Mouse (Mus musculus) hindbrain, embryonic 16.5 days (tissue): Measurements from ENCODE around the gene Lpin1. TPM values are rescaled to one million over a fixed set of nuclear protein-coding genes. Genes with fewer than 3 reads are reported as not detected.

Source experiments
- ATAC-seq: fragments of 200-750 bp; cut with Nextera tagmentation; 2 replicates; pipeline ENCODE4 v1.8.0; 2017; ENCODE audit warnings: moderate TSS enrichment, moderate library complexity
- H3K27ac ChIP-seq: fragments of 300-500 bp; sonication (generic); 2 replicates; pipeline ENCODE4 v1.5.1; 2014; ENCODE audit warnings: low read depth, mild to moderate bottlenecking, control low read depth, low read length, moderate library complexity
- H3K27me3 ChIP-seq: fragments of 300-500 bp; sonication (generic); replicated peaks from 2 replicates; pipeline ENCODE4 v1.6.1; 2014; ENCODE audit warnings: low read length; ENCODE audit not compliant: control insufficient read depth, insufficient read depth
- H3K36me3 ChIP-seq: fragments of 300-500 bp; sonication (generic); 2 replicates; pipeline ENCODE4 v1.6.1; 2014; ENCODE audit warnings: mild to moderate bottlenecking, low read length, moderate library complexity, mixed read lengths; ENCODE audit not compliant: control insufficient read depth, insufficient read depth
- H3K4me1 ChIP-seq: fragments of 300-500 bp; sonication (generic); 2 replicates; pipeline ENCODE4 v1.6.1; 2014; ENCODE audit warnings: low read depth, low read length; ENCODE audit not compliant: control insufficient read depth, insufficient read depth
- H3K4me2 ChIP-seq: fragments of 300-500 bp; sonication (generic); 2 replicates; pipeline ENCODE4 v1.6.1; 2014; ENCODE audit warnings: mild to moderate bottlenecking, low read length, control low read depth, moderate library complexity
- H3K4me3 ChIP-seq: fragments of 300-500 bp; sonication (generic); 2 replicates; pipeline ENCODE4 v1.5.1; 2014; ENCODE audit warnings: mild to moderate bottlenecking, low read length, control low read depth, moderate library complexity
- H3K9ac ChIP-seq: fragments of 300-500 bp; sonication (generic); 2 replicates; pipeline ENCODE4 v1.6.1; 2014; ENCODE audit warnings: low read depth, mild to moderate bottlenecking, control low read depth, low read length, moderate library complexity
- H3K9me3 ChIP-seq: fragments of 300-500 bp; sonication (generic); 2 replicates; pipeline ENCODE4 v1.6.1; 2014; ENCODE audit warnings: mild to moderate bottlenecking, low read length, moderate library complexity; ENCODE audit not compliant: control insufficient read depth
- WGBS: fragments of 180-500 bp; shearing (Covaris S2); extraction: QIAGEN DNeasy Blood & Tissue Kit; methylation state at CpG from one replicate; pipeline ENCODE4 v1.1.7; 2014; 5-methylcytosine and 5-hydroxymethylcytosine counted together
- polyA plus RNA-seq: library from polyadenylated mRNA; unstranded; fragments of >200 nt; fragmentation: Nextera tagmentation; extraction: Ambion mirVana; gene quantifications from 2 replicates; pipeline ENCODE4 v1.2.1, GENCODE M21; 2015

Gene Lpin1
- polyA plus RNA-seq, 1 experiment from 2014 or later = 14.8 TPM

DNA sequence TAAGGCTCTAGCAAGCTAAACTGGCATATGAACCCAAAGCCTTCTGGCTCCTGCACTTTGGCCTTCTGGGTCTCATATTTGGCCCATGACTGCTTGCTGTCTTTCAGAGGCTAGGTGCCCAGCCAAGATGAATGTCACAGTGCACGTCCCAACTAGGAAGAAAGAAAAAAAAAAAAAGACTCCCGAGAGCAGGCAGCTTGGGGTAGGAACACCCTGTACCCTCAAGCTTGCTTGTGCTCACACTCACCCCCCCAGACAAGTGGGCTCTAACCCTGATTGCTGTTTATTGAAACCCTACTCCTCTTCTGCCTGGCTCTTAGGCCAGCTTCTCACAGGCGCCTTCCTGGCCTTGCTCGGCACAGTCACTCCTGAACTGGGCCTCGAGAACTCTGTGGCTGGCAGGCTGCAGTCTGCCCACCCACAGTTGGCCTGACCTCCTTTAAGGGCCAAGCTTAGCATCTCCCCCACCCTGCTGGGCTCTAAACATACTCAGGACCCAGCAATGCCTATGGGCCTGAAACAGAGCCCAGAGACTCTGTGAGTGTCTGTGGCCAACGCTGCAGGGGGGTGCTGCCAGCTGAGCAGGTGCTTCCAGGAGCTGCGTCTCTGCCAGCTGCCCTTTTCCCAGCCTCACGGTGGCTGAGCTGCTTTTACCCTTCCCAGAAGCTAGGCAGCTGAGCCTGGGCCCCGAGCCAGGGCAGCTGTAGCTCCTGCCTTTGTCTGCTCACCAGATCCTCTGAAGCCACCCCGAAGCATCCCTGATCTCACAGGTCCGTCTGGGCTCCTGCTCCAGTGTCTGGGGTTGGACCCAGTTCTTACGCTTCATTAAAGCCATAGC is 33.0 kb upstream of the Lpin1 start:
- 27% methylated on average over 12 of the region's 12 CpGs for WGBS
- H3K4me2 ChIP-seq = no peak overlapping the region
- no peaks in the 10 kb centered on the region for H3K9me3 ChIP-seq
- peak overlapping the region; percentile 49; the same call in 1 of the 2 replicates for H3K27ac ChIP-seq
- peak; percentile 88 for ATAC-seq
- no peaks in the 10 kb centered on the region for H3K27me3 ChIP-seq
- H3K4me1 ChIP-seq = peaks cover 7% of the 10 kb centered on the region
- no peaks in the 10 kb centered on the region for H3K36me3 ChIP-seq
- no peak overlapping the region for H3K4me3 ChIP-seq
- peak overlapping the region; percentile 28; the same call in 1 of the 2 replicates for H3K9ac ChIP-seq

- Histone ChIP-seq H3K27me3 (no peaks in the 10 kb centered on the region), H3K9me3 (no peaks in the 10 kb centered on the region), H3K4me2 (no peak overlapping the region), H3K4me1 (peaks cover 7% of the 10 kb centered on the region), H3K4me3 (no peak overlapping the region), H3K9ac (no peak overlapping the region), H3K36me3 (no peaks in the 10 kb centered on the region), H3K27ac (no peak overlapping the region)
- no peak for ATAC-seq
- WGBS = 70% methylated on average over 5 of the region's 5 CpGs
These were observed 31.2 kb upstream of the Lpin1 start for GRCm38 (mm10) chr12:16642000-16642399.

DNA sequence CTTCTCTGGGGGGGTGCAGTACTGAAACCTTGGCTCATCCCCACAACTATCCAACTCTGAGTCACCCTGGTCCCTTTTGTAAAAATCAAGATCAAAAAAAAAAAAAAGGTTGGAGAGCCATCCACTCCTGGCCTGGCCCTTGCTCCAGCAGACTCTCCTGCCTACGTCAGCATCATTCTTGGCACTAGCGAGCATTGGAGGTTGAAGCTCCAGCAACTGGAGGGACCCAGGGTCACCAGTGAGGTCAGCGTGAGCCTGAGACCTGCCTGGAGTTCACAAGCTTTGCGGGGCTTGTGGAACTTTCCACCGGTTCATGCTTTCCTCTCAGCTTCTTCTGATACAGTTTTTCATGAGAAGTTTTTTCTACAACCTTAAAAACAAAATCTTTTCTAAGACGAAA is 29.3 kb upstream of the Lpin1 start:
- Histone ChIP-seq H3K36me3 (no peaks in the 10 kb centered on the region), H3K4me1 (peaks cover 7% of the 10 kb centered on the region), H3K27ac (no peak overlapping the region), H3K27me3 (no peaks in the 10 kb centered on the region), H3K9ac (no peak overlapping the region), H3K9me3 (no peaks in the 10 kb centered on the region), H3K4me3 (no peak overlapping the region), H3K4me2 (no peak overlapping the region)
- WGBS = 92% methylated on average over 6 of the region's 6 CpGs
- no peak for ATAC-seq

DNA sequence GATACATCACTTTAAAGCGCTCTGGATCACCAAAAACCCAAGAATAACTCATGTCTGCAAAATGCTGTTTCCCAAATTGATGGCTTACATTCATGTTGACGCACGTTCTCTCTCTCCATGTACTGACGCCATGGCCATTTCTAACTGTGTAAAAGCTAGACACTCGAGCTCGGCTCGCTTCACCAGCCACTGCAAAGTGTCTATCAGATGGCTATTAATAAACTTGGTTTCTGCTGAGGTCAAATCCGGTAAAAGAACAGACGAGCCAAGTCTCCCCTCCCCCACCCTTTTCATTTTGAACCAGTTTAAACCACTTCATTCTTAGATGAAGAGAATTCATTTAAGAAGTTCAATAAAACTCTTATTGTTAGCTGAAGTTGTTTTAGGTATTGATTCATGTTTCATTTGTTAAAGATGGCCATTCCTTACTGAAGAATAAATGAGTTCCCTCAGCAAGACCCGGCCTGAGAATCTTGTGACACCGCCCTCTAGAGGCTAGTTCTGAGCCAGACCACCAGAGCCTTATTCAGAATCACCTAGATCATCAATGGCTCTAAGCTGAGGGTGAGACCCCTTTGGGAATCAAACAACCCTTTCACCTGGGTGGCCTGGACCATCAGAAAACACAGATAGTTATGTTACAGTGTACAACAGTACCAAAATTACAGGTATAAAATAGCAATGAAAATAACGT is 28.5 kb upstream of the Lpin1 start:
- Histone ChIP-seq H3K4me1 (peaks cover 7% of the 10 kb centered on the region), H3K36me3 (no peaks in the 10 kb centered on the region), H3K4me2 (no peak overlapping the region), H3K4me3 (no peak overlapping the region), H3K9me3 (no peaks in the 10 kb centered on the region), H3K27me3 (no peaks in the 10 kb centered on the region), H3K27ac (no peak overlapping the region), H3K9ac (no peak overlapping the region)
- no peak for ATAC-seq
- WGBS = 76% methylated on average over 12 of the region's 12 CpGs

- ATAC-seq = no peak
- WGBS = 79% methylated on average over 6 of the region's 6 CpGs
- H3K27me3 ChIP-seq = no peaks in the 10 kb centered on the region
- H3K4me3 ChIP-seq = no peak overlapping the region
- no peak overlapping the region for H3K4me2 ChIP-seq
- H3K36me3 ChIP-seq = no peaks in the 10 kb centered on the region
- H3K9ac ChIP-seq = no peak overlapping the region
- no peak overlapping the region for H3K27ac ChIP-seq
- no peaks in the 10 kb centered on the region for H3K4me1 ChIP-seq
- no peaks in the 10 kb centered on the region for H3K9me3 ChIP-seq
These were observed 25.1 kb upstream of the Lpin1 start for GRCm38 (mm10) chr12:16635816-16636215.

- H3K9me3 ChIP-seq = no peaks in the 10 kb centered on the region
- H3K27me3 ChIP-seq = no peaks in the 10 kb centered on the region
- no peak overlapping the region for H3K27ac ChIP-seq
- 60% methylated on average over 14 of the region's 14 CpGs for WGBS
- H3K36me3 ChIP-seq = no peaks in the 10 kb centered on the region
- H3K9ac ChIP-seq = no peak overlapping the region
- no peaks in the 10 kb centered on the region for H3K4me1 ChIP-seq
- peak; percentile 61; the same call in 1 of the 2 replicates for ATAC-seq
- H3K4me2 ChIP-seq = no peak overlapping the region
- no peak overlapping the region for H3K4me3 ChIP-seq
These were observed 23.5 kb upstream of the Lpin1 start for GRCm38 (mm10) chr12:16634075-16634813.

DNA sequence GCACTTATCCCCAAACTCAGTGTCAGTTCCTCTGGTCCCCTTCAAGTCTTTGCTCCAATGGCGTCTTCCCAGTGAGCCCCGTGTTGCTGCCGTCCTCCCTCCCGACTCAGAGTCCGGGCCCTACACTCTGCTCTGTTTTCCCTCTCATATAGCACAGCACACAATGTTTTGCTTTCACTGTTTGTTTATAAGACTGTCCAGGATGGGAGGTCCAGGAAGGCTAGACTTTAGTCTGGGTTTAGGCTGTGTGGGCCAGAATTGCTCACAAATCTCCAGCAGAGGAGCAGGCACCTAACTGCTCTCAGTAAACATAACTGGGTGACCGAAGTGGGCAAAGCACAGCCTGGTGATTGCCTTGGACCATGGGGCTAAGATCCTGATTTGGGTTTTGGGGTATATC is 22.5 kb upstream of the Lpin1 start:
- H3K27ac ChIP-seq = no peak overlapping the region
- H3K36me3 ChIP-seq = no peaks in the 10 kb centered on the region
- H3K4me3 ChIP-seq = no peak overlapping the region
- 86% methylated on average over 6 of the region's 6 CpGs for WGBS
- H3K9ac ChIP-seq = no peak overlapping the region
- no peak overlapping the region for H3K4me2 ChIP-seq
- no peaks in the 10 kb centered on the region for H3K9me3 ChIP-seq
- peak; percentile 27; the same call in 1 of the 2 replicates for ATAC-seq
- H3K4me1 ChIP-seq = no peaks in the 10 kb centered on the region
- no peaks in the 10 kb centered on the region for H3K27me3 ChIP-seq

- no peaks in the 10 kb centered on the region for H3K27me3 ChIP-seq
- H3K9ac ChIP-seq = no peak overlapping the region
- no peak overlapping the region for H3K4me3 ChIP-seq
- H3K4me2 ChIP-seq = no peak overlapping the region
- no peak overlapping the region for H3K27ac ChIP-seq
- no peak for ATAC-seq
- no peaks in the 10 kb centered on the region for H3K9me3 ChIP-seq
- no peaks in the 10 kb centered on the region for H3K36me3 ChIP-seq
- WGBS = 64% methylated on average over 2 of the region's 2 CpGs
- no peaks in the 10 kb centered on the region for H3K4me1 ChIP-seq
These were observed 20.7 kb upstream of the Lpin1 start for GRCm38 (mm10) chr12:16631423-16631822.

DNA sequence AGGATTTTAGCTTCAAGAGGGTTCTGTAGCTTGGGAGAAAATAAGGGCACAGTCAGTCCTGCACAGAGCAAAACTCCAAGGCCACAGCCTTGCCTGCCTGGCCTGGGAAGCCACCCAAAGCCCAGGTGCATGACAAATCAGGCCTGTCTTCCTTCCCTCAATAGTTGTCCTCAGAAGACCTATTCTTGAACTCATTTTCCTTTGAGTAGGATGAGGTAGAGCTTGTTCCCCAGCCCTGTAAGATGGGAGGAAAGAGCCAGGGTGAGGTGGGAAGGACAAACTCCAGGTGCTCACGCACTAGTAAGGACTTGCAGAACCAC is 20.1 kb upstream of the Lpin1 start:
- 100% methylated on average over 1 of the region's 1 CpGs for WGBS
- H3K27ac ChIP-seq = no peak overlapping the region
- no peak overlapping the region for H3K4me2 ChIP-seq
- no peaks in the 10 kb centered on the region for H3K36me3 ChIP-seq
- H3K4me3 ChIP-seq = no peak overlapping the region
- H3K4me1 ChIP-seq = no peaks in the 10 kb centered on the region
- no peaks in the 10 kb centered on the region for H3K27me3 ChIP-seq
- H3K9me3 ChIP-seq = no peaks in the 10 kb centered on the region
- ATAC-seq = no peak
- no peak overlapping the region for H3K9ac ChIP-seq
